Mouse (Mus musculus): ENCODE measurements around the gene Trmt1. TPM values are rescaled to one million over a fixed set of nuclear protein-coding genes. Genes with fewer than 3 reads are reported as not detected.

Trmt1 gene
- total RNA-seq, 2 experiments from 2014 or later: 13.4 to 23.1 TPM

DNA sequence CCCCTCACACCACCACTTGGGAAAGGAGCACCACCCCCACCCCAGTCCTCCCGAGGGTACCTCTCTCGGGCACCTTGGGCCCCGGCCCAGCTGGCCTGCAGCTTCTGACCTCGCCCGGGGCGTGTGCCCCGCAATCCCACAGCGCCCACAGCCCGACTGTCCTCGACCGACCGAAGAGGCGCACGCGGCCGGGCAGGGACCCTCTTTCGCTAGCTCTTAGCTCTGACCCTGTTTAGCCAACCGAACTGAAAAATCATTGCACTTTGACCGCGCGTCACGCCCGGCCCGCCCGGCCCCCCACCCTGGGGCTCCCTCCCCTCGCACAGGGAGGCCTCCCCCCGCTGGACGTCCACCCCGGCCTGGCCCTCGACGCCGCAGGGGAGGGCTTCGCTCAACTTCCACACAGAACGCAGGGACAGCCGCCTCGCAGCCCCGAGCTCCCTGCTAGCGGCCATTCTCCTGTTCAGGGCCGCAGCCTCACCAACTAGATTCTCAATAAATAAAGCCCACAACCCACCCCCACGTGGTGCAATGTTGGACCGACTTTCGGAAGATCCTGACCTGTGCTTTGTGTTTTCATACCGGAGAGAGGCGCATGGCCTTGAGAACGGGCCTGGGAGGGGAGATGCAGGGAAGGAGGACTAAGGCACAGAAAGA lies 20.6 kb downstream of the Trmt1 start:
- ATAC-seq (replicated peaks; ENCODE audit: low FRiP score, poor library complexity, severe bottlenecking): no peak

DNA sequence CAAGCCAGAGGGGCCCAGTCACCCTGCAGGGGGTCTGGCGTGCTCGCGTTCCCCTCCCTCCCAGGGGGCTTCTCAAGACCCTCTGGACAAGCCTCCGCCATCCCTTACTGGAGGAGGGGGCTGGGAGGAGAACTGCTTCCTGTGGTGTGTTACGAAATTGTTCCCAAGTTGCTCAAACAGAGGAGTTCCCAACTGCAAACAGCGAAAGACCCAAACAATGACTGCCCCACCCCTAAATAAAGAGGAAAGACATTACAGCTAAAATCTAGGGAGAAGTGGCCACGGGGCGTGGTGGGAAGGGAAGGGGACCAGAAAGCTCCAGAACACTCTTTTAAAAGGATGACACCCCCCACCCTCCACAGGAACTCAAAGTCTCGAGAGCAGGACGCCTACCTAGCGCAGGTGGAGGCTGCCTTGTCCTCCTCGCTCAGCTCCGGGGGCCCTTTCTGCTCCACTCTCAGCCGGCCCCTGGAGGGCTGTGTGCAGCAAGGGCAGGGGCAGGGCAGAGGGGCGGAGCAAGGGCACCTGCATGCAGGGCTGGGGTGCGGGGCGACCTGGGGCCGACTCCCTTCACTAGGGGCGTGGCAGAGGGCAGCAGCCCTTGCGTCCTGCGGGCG lies 21.3 kb downstream of the Trmt1 start:
- ATAC-seq (replicated peaks; ENCODE audit: low FRiP score, poor library complexity, severe bottlenecking): no peak

DNA sequence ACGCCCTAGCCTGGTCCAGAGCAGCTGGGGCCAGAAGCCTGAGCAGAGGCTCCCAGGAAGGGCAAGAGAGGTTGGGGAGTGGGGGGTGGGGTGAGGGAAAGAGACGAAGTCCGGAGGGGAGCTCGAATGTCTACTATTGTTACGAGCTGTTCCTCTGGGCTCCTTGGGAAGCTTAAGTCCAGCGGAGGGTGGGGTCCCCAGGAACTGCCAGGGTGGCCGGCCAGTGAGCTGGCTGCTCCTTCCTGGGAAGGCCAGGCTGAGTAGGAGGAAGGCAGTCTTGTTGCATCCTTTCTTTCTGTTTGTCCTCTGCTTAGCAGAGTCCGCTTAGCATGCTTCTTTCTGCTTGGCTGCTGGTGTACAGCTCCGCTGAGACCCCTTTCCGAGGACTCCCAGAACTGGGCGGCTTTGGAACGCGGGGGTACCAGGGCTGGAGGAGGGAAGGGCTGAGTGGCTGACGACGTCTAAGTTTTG lies 22.0 kb downstream of the Trmt1 start:
- no peak for ATAC-seq (replicated peaks; ENCODE audit: low FRiP score, poor library complexity, severe bottlenecking)

DNA sequence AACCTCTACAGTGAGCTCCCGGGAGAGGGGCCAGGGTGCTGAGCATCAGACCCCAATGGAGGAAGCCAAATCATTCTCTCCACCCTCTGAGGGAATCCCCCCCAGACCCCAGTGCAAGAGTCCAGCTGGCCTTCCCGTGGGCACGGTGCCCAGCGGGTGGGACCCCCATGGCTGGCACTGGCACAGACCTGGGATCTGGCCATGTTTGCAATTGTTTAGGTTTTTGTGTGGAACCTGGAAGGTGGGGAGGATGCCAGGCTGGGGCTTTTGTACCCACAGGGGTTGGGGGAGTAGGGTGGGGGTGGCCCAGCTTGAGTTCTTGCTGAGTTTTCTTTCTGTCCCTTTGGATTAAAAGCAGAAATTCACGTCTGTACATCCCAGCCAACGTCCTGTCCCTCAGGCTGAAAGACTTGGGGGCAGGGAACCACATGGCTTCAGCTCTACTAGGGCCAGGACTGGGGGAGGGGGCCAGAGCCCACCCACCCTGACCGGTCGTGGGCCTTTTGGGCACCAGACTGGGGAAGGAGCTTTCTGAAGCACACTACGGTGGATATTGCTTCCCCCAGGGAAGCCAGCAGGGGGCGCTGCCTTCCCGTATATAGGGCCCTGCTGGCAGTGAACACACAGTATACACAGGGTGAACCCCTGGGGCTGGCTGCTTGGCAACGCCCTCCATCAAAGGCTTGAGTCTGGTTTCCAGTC lies 22.8 kb downstream of the Trmt1 start:
- ATAC-seq (replicated peaks; ENCODE audit: low FRiP score, poor library complexity, severe bottlenecking): peak; percentile 71

DNA sequence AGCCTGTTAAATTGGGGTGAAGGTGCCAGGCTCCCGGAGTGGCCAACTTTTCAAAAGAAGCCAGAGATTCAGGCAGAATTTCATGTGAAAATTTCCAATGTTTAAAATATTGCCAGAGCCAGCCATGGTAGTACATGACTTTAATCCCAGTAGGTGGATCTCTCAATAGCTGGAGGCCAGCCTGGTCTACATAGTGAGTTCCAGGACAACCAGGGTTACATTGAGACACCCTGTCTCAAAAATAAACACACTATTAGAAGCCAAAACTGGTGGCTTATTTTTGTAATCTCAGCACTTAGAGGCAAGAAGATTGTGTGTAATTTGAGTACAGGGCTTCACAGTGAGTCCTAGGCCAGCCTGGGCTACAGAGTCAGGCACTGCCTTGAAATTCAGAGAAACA lies 23.8 kb downstream of the Trmt1 start:
- no peak for ATAC-seq (replicated peaks; ENCODE audit: low FRiP score, poor library complexity, severe bottlenecking)

DNA sequence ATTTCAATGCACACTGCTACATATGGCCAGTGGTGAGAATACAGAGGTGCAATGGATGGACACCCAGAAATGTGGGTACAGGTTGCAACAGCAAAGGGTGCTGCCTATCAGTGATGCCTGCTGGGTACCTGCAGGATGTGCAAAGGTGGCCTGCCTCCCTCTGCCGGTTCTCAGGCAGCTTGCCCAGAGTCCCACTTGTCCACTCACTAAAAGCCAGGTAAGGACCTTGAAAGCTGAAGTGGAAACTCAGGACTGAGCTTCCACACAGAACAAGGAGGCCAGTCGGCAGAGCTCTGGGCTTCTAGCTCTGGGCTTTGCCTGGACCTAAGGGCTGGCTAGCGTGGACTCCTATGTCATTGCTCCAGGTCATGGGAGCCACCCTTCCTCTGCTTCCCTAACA lies 25.2 kb downstream of the Trmt1 start:
- ATAC-seq (replicated peaks; ENCODE audit: low FRiP score, poor library complexity, severe bottlenecking): no peak

DNA sequence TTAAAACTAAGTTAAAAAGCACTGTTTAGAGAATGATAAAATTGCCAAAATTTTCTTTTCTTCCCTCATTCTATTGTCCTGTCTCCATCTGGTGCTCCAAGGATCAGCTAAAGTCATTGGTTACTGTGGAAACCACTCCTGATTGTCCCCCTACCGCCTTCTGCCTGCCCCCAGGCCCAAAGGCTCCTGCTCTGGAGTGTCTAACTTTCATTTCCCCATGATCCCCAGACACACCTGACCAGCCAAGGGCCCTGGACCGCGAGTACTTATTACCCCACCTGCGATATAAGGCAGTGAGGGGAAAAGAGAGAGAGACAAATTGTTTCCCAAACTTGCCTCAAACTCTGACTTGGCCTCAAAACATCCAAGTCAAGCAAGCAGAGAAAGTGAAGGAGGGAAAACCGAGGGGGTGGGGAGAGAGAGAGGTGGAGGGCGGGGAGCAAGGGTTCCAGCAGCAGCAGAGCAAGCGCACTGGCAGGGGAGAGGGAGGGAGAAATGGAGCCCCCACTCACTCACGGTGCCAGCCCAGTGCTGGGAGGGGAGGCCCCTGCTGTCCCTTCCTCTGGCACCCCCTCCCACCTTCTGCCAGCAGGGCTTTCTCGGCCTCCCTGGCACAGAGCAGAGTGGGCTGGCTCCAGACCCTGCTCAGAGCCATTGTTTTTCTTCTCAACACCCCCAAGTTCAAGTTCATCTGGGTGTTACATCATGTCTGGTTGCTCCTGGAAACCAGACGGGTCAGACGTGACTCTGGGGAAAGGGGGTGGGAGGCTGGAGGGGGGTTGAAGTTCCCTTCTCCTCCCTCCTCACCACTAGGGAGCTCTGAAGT lies 26.0 kb downstream of the Trmt1 start:
- no peak for ATAC-seq (replicated peaks; ENCODE audit: low FRiP score, poor library complexity, severe bottlenecking)

DNA sequence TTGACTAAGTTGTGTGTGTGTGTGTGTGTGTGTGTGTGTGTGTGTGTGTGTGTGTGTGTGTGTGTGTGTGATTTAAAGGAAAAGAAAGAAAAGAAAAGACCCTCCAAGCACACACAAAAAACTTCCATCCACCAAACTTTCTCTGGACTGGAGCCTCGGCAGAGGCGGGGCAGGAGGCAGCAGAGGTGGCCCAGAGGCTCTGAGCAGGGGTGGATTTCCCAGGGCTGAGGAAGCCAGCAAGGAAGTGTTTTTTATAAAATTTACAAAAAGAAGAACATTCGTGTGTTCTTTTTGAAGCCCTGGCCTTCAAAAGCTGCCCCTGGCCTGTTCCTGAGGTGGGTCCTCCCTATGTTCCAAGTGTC lies 26.6 kb downstream of the Trmt1 start:
- ATAC-seq (replicated peaks; ENCODE audit: low FRiP score, poor library complexity, severe bottlenecking): no peak

DNA sequence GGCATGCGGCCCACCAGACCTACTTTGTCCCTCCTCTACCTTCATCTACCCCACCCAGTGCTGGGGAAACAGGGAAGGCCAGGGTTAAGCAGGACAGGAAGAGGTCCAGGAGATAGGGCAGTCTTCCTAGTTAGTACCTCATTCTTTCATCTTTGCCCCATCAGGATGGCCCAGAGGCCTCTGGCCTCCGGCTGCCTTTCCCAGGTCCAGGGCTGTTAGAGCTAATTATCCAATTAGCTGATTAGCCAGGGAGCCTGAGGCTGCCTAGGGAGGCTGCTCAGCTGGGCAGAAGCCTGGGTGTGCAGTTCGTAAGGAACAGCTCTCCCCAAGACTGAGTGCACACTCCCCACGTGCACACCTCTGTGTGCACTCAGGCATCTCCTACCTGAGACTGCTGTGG lies 27.3 kb downstream of the Trmt1 start:
- no peak for ATAC-seq (replicated peaks; ENCODE audit: low FRiP score, poor library complexity, severe bottlenecking)

DNA sequence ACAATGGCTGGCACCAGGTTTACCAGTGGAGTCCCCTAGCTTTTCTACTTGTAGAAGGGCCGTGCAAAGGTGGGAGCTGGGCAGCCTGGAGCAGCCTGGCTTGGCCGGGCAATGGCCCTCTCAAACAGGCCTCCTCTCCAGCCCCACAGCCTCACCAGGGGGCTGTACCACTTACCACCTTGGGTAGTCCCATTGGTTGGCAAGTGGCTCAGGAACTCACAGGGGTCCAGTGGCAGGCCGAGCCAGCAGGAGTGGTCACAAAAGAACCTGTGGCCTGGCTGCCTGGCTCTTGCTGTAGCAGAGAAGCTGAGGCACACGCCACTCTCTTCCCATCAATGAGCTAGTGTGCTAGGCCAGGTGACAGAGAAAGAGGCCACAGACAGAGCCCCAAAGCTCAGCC lies 28.1 kb downstream of the Trmt1 start:
- ATAC-seq (replicated peaks; ENCODE audit: low FRiP score, poor library complexity, severe bottlenecking): no peak

DNA sequence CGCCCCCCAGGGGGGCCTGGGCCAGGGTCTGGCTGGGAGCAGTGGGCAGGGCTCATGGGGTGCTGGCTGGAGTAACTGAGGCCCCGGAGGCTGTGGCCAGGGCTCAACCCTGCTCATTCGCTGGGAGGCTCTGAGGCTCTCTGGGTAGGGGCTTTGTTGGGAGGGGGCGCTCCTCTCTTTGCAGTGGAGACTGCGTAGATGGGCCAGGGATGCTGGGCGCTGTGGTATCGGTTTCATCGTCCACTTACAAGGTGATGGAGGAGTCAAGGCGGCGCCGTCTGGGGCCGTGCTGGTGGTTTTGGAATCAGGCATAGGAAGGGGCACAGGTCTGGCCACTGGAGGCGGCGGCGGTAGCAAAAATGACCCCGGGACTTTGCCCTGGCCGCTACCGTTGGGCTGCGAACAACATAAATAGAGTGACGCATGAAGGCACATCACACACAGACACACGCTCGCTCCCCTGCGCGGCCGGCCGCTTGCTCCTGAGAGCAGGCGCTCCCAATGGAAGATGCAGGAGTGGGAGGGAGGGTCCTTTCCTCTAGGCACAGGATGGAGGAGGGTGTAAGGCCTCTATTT lies 29.9 kb downstream of the Trmt1 start:
- ATAC-seq (replicated peaks; ENCODE audit: low FRiP score, poor library complexity, severe bottlenecking): no peak

DNA sequence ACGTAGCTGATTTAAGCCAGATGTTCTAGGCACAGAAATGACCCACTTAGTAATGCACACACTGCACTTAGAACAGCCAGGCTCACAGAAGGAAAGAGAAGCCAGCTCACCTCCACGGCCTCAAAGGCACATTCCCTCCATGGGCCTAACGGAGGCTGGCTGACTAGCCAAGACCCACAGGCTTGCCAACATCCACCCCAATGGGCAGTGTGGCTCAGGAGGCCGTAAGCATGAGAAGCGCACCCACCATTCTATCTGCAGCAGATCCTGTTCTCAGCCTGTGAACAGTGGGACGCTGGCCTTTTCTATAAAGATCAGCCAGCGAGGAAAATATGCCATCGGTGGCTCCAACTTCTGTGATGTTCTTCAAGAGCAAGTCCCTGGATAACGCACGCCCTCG lies 30.7 kb downstream of the Trmt1 start:
- no peak for ATAC-seq (replicated peaks; ENCODE audit: low FRiP score, poor library complexity, severe bottlenecking)

DNA sequence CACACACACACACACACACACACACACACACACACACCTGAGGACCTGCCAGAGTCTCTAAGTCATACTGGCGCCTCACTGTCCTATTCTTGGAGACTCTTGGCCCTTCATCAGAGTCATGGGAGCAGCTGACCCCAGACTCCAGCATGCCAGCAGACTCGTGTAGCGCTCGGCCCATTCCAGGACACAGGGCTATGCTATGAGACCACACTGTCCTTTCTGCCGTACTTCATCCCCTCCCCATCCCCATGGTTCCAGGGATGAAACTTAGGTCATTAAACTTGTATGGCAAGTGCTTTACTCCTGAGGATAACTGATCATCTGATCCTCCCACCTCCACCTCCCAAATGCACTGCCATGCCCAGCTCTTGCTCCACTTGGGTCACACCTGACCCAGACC lies 32.4 kb downstream of the Trmt1 start:
- no peak for ATAC-seq (replicated peaks; ENCODE audit: low FRiP score, poor library complexity, severe bottlenecking)

DNA sequence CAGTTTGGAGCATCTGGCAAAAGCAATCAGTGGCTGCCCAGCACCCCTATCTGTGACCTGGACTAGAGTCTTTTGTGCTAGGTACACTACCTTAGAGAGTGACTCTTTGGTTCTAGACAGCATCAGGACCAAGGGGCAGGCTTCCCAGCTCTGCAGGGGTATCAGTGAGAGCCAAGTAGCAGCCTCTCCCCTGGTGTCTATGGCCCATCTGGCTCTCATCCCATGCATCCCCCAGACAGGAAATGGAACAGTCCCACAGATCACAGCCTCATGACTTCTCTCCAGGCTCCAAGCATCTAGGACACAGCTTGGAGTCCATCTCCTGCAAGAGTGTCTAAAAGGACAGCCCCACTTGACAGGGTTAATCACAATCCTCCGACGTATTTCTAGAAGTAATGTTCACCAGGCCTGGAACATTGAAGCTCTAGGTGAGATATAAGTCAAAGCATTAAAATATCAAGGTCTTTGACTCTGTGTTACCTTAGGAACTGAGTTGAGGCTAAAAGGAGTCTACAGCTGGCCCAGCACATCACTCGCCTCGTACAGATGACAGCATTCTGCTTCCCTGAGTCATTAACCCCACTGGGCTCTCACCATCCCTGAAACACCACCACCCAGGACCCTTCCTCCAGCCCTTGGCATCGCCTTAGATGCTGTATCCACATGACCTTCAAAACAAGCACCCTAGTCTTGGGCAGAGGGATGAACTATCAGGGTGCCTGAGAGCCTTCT lies 33.0 kb downstream of the Trmt1 start:
- ATAC-seq (replicated peaks; ENCODE audit: low FRiP score, poor library complexity, severe bottlenecking): no peak

DNA sequence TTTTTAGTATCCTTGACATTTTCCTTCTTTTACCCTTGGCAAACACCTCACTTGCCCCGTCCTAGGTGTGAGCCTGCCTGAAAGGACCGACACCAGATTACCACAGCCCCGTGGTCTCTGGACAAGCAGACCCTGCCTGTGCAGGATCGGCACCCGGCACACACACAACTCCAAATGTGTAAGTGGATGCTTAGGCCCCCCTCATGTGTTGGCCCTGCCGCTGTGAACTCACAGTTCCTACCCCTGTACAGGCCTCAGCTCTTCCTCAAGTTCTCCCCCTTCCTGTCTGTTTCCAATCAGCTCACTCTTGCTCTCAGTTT lies 36.4 kb downstream of the Trmt1 start:
- peak; percentile 16 for ATAC-seq (replicated peaks; ENCODE audit: low FRiP score, poor library complexity, severe bottlenecking)

DNA sequence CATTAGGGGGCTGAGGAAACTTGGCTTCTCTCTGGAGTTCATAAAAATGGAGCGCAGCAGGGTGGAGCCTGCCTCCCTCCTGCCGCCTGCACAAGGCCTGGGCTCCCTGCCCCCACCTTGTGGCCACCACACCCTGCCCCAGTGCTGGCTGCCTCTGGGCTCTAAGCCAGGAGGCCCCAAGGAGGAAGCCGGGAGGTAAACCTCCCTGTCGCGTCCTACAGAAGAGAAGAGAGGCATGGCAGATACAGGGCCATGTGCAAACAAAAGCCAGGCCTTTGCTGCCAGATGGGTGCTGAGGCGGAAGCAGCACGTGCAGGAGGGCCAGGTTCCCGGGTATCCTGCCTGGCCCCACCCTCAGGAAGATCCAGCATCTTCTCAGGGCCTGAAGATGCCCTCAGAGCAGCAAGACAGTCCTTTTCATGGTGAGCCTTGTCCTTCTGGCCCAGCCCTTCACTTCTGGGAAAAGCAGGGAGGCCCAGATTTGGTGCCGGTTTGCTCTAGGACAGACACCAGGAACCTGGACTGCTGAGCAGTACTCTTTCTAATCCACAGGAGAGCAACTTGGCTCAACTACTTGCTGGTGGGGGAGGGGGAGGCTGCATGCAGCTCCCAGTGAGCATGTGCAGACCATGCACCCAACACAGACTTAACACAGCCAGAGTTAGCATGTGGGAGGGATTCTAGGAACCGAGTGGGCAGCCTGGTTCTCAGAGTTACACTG lies 36.9 kb downstream of the Trmt1 start, which contains the start of gene G430095P16Rik:
TSS of gene G430095P16Rik (plus strand) at position 158 of the 721 bp plus-strand sequence.
- peak; percentile 86 for ATAC-seq (replicated peaks; ENCODE audit: low FRiP score, poor library complexity, severe bottlenecking)

DNA sequence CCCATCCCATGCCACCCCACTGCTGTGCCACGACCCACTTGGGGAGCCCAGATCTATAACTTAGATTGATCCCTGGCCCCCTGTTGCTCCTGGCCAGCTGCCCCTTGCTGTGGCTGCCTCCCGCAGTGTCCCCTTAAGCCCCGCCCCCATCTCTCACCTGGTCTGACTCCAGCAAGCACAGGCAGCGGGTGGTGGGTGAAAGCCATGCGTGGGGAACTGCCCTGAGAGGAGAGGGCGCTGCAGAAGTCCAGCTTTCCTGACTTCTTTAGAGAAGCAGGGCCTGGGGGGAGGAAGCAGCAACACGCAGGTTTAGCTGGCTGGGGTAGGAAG lies 37.4 kb downstream of the Trmt1 start:
- peak; percentile 58 for ATAC-seq (replicated peaks; ENCODE audit: low FRiP score, poor library complexity, severe bottlenecking)

DNA sequence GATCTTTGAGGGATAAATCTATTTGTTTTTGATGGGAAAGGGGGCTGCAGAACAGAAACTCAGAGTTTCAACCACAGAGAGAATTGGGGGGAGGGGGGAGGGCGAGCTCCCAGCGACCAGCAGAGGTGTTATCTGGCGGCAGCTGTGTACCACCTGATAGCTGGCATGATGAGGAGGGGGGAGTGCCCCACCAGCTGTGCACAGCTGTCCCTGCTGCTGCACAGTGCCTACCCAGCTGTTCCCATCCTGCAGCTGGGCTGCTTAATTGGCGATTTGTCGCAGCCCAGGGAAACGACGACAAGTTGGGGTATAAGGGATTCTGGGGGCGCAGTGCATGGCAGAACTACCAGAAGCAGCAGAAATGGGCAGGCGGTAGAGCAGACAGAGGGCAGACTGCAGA lies 38.6 kb downstream of the Trmt1 start:
- no peak for ATAC-seq (replicated peaks; ENCODE audit: low FRiP score, poor library complexity, severe bottlenecking)

Data from erythroid progenitor cell, adult 5-6 weeks (primary cell).